Mouse (Mus musculus): ENCODE results near the gene Haus8. TPM values are rescaled to one million over a fixed set of nuclear protein-coding genes. Genes with fewer than 3 reads are reported as not detected.
"Not testable (repeated sequence)": the region's sequence is repeated elsewhere in the genome, so short reads cannot be mapped to it uniquely, and the experiment has no call there.

The Haus8 gene
- polyA plus RNA-seq, 1 experiment from 2014 or later, result 13.5 TPM

DNA sequence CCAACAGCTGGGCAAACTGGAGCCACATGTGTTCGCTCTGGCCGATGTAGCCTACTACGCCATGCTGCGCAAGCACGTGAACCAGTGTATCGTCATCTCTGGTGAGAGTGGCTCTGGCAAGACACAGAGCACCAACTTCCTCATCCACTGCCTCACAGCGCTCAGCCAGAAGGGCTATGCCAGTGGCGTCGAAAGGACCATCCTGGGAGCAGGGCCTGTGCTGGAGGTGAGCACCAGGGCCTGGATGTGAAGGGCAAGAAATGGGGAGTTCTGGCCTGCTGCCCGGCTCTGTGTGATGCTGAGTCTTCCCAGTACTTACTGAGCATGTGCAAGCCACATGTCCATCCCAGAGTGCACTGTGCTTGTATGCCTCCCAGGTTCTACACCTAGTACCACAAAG lies 18.2 kb upstream of the Haus8 start:
- Histone ChIP-seq H3K27me3 (replicated peaks; ENCODE audit: insufficient read depth, low read length) (no peaks in the 10 kb centered on the region), H3K27ac (ENCODE audit: low read length) (no peak overlapping the region), H3K36me3 (ENCODE audit: insufficient read depth, low read length) (peaks cover 8% of the 10 kb centered on the region; the same call in 1 of the 2 replicates), H3K4me1 (ENCODE audit: insufficient read depth, low read depth, low read length) (no peaks in the 10 kb centered on the region), H3K9me3 (ENCODE audit: low read length) (no peaks in the 10 kb centered on the region), H3K4me3 (ENCODE audit: low read depth, low read length) (no peak overlapping the region), H3K9ac (replicated peaks; ENCODE audit: low read depth) (no peak overlapping the region), H3K4me2 (replicated peaks; ENCODE audit: low read depth, low read length) (no peak overlapping the region)
- DNase-seq (ENCODE audit: low spot score), result no peak
- TF ChIP-seq CTCF (IDR thresholded peaks at IDR 0.05) (no peak), EP300 (IDR thresholded peaks at IDR 0.05) (no peak)
- no peak for ATAC-seq
- 94% methylated on average over 10 of the region's 10 CpGs for WGBS

DNA sequence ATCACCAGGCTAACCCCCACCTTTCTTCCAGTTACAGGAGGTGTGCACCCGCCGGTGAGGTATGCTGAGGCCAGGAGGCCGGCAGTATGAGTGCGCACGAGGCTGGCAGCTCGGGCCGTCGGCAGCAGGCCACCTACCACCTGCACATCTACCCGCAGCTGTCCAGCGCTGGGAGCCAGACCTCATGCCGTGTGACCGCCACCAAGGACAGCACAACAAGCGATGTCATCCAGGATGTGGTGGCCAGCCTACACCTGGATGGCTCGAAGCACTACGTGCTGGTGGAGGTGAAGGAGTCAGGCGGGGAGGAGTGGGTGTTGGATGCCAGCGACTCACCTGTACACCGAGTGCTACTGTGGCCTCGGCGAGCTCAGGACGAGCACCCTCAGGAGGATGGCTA lies 17.5 kb upstream of the Haus8 start:
- H3K27ac ChIP-seq (ENCODE audit: low read length), result no peak overlapping the region
- WGBS, result 92% methylated on average over 21 of the region's 21 CpGs
- H3K4me2 ChIP-seq (replicated peaks; ENCODE audit: low read depth, low read length), result no peak overlapping the region
- TF ChIP-seq CTCF (IDR thresholded peaks at IDR 0.05) (no peak), EP300 (IDR thresholded peaks at IDR 0.05) (no peak)
- H3K9me3 ChIP-seq (ENCODE audit: low read length), result no peaks in the 10 kb centered on the region
- peaks cover 8% of the 10 kb centered on the region; the same call in 1 of the 2 replicates for H3K36me3 ChIP-seq (ENCODE audit: insufficient read depth, low read length)
- H3K9ac ChIP-seq (replicated peaks; ENCODE audit: low read depth), result no peak overlapping the region
- no peaks in the 10 kb centered on the region for H3K27me3 ChIP-seq (replicated peaks; ENCODE audit: insufficient read depth, low read length)
- no peaks in the 10 kb centered on the region for H3K4me1 ChIP-seq (ENCODE audit: insufficient read depth, low read depth, low read length)
- DNase-seq (ENCODE audit: low spot score) (no peak), ATAC-seq (no peak)
- H3K4me3 ChIP-seq (ENCODE audit: low read depth, low read length), result no peak overlapping the region

DNA sequence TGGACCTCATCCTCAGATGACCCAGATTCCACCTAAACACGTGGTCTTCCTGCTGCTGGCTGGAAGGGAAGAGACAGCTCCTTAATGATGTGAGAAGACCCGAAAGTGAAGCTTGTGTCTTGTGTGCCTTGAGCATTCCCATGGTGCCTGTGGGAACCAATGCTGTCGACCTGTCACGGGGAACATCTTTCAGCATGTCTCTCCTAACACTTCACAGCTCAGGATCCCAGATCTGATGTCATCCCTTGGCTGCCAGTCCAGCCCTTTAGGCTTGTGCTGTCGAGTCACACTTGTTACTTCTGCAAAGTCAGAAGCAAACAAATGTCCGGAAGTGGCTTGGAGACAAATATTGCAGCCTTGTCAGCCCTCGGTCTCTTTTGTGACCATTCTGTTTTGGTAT lies 16.4 kb upstream of the Haus8 start:
- Histone ChIP-seq H3K27me3 (replicated peaks; ENCODE audit: insufficient read depth, low read length) (no peaks in the 10 kb centered on the region), H3K36me3 (ENCODE audit: insufficient read depth, low read length) (peaks cover 8% of the 10 kb centered on the region; the same call in 1 of the 2 replicates), H3K9ac (replicated peaks; ENCODE audit: low read depth) (no peak overlapping the region), H3K9me3 (ENCODE audit: low read length) (no peaks in the 10 kb centered on the region), H3K27ac (ENCODE audit: low read length) (no peak overlapping the region), H3K4me2 (replicated peaks; ENCODE audit: low read depth, low read length) (no peak overlapping the region), H3K4me3 (ENCODE audit: low read depth, low read length) (no peak overlapping the region), H3K4me1 (ENCODE audit: insufficient read depth, low read depth, low read length) (no peaks in the 10 kb centered on the region)
- TF ChIP-seq CTCF (IDR thresholded peaks at IDR 0.05) (no peak), EP300 (IDR thresholded peaks at IDR 0.05) (no peak)
- ATAC-seq, result peak; percentile 82
- DNase-seq (ENCODE audit: low spot score), result peak; percentile 68
- WGBS, result 39% methylated on average over 7 of the region's 7 CpGs

DNA sequence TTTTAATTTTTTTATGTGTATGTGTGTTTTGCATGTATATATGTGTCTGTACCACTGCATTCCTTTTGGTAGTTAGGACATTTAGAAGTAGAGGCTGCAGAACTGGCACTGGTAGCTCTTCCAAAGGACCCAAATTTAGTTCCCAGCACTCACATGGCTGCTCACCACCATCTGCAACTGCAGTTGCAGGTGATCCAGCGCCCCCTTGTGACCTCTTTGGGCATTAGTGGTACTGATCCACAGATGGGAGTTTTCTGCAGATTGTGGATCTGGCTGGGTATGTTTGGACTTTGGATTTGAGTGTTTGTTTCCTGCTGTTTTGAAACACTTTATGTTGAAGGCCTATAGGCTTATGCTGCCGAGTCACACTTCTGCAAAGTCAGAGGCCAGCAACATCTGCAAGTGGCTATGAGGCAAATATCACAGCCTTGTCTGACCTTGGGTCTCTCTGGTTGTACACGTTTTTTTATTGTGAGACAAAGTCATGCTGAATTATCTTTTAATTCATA lies 15.8 kb upstream of the Haus8 start:
- H3K9ac ChIP-seq (replicated peaks; ENCODE audit: low read depth), result no peak overlapping the region
- no peaks in the 10 kb centered on the region for H3K27me3 ChIP-seq (replicated peaks; ENCODE audit: insufficient read depth, low read length)
- ATAC-seq (peak; percentile 7; the same call in 1 of the 2 replicates), DNase-seq (ENCODE audit: low spot score) (no peak)
- no peaks in the 10 kb centered on the region for H3K9me3 ChIP-seq (ENCODE audit: low read length)
- H3K36me3 ChIP-seq (ENCODE audit: insufficient read depth, low read length), result peaks cover 8% of the 10 kb centered on the region; the same call in 1 of the 2 replicates
- no peaks in the 10 kb centered on the region for H3K4me1 ChIP-seq (ENCODE audit: insufficient read depth, low read depth, low read length)
- H3K4me3 ChIP-seq (ENCODE audit: low read depth, low read length), result no peak overlapping the region
- WGBS, result 45% methylated on average over 3 of the region's 3 CpGs
- TF ChIP-seq CTCF (IDR thresholded peaks at IDR 0.05), result peak; percentile 50
- TF ChIP-seq EP300 (IDR thresholded peaks at IDR 0.05), result no peak
- no peak overlapping the region for H3K27ac ChIP-seq (ENCODE audit: low read length)
- H3K4me2 ChIP-seq (replicated peaks; ENCODE audit: low read depth, low read length), result no peak overlapping the region

DNA sequence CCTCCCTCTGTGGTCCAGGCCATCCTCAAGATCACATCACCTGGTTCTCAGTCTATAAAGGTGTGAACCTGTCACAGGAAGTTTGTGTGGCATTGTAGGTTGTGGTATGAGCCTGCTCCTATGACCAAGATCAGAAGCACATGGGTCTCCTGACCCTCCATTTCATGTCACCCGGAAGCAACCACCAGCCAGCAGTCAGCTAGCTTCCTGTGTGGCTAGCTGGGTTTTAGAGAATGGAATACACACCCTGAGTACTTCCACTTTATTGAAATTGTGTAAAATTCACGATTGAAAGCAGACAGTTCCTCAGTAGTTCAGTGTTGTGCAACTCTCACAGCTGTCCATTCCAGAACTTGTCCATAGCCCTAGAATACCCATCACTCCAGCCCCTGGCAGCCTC lies 13.5 kb upstream of the Haus8 start:
- not testable (repeated sequence) for ATAC-seq; H3K27ac ChIP-seq (ENCODE audit: low read length)
- 51% methylated on average over 2 of the region's 2 CpGs for WGBS

DNA sequence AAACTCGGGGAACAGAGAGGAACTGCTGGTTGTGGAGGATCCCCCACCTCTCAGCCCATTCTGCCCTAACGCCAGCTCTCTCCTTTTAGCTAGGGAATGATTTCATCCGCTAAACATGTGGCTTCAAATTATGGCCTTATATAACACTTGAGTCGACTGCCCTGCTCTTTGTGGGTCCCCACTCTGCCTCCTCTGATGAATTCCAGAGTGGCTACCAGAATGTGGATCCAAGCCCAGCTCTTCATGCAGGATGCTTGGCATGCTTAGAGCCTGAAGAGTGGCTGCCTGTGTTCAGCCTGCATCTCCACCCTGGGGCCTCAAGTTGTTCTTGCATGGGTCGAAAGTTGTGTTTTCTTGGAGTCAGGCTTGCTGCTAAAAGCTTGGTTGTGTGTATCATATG lies 9.9 kb upstream of the Haus8 start:
- Histone ChIP-seq H3K9me3 (ENCODE audit: low read length) (no peaks in the 10 kb centered on the region), H3K27me3 (replicated peaks; ENCODE audit: insufficient read depth, low read length) (no peaks in the 10 kb centered on the region), H3K4me2 (replicated peaks; ENCODE audit: low read depth, low read length) (no peak overlapping the region), H3K9ac (replicated peaks; ENCODE audit: low read depth) (no peak overlapping the region), H3K4me3 (ENCODE audit: low read depth, low read length) (no peak overlapping the region), H3K4me1 (ENCODE audit: insufficient read depth, low read depth, low read length) (no peaks in the 10 kb centered on the region), H3K36me3 (ENCODE audit: insufficient read depth, low read length) (no peaks in the 10 kb centered on the region), H3K27ac (ENCODE audit: low read length) (no peak overlapping the region)
- ATAC-seq, result peak; percentile 82
- peak; percentile 24 for DNase-seq (ENCODE audit: low spot score)
- no peak for TF ChIP-seq CTCF (IDR thresholded peaks at IDR 0.05)
- TF ChIP-seq EP300 (IDR thresholded peaks at IDR 0.05), result no peak
- WGBS, result 47% methylated on average over 5 of the region's 5 CpGs

More for the DNA sequence above, 13.5 kb upstream of the Haus8 start:
- H3K36me3 ChIP-seq (ENCODE audit: insufficient read depth, low read length); H3K4me3 ChIP-seq (ENCODE audit: low read depth, low read length); H3K9ac ChIP-seq (replicated peaks; ENCODE audit: low read depth); H3K4me1 ChIP-seq (ENCODE audit: insufficient read depth, low read depth, low read length); H3K4me2 ChIP-seq (replicated peaks; ENCODE audit: low read depth, low read length); H3K27me3 ChIP-seq (replicated peaks; ENCODE audit: insufficient read depth, low read length); H3K9me3 ChIP-seq (ENCODE audit: low read length): not testable (repeated sequence)
- peak; percentile 49 for DNase-seq (ENCODE audit: low spot score)

DNA sequence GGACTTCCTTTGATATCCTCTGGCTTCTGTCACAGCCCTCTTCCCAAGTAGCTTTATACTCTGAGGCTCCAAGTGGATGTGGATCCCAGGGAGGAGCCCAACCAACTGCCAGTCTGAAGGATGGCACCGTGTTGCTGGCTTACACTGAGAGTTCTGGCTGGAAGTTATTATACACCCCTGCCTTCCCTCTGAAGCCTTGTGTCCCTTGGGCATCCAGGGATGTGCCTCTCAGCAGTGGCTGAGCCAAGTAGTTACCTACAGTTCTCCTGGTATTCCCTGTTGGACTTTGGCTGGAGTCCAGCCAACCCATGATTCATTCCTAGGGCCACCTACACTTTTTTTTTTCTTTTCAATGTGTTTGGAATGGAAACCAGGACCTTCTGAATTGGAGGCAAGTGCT lies 9.0 kb upstream of the Haus8 start:
- DNase-seq (ENCODE audit: low spot score); H3K27ac ChIP-seq (ENCODE audit: low read length); H3K4me2 ChIP-seq (replicated peaks; ENCODE audit: low read depth, low read length); H3K4me1 ChIP-seq (ENCODE audit: insufficient read depth, low read depth, low read length); H3K36me3 ChIP-seq (ENCODE audit: insufficient read depth, low read length); ATAC-seq; H3K27me3 ChIP-seq (replicated peaks; ENCODE audit: insufficient read depth, low read length); H3K9ac ChIP-seq (replicated peaks; ENCODE audit: low read depth); H3K4me3 ChIP-seq (ENCODE audit: low read depth, low read length); H3K9me3 ChIP-seq (ENCODE audit: low read length): not testable (repeated sequence)
- WGBS, result 82% methylated on average over 1 of the region's 1 CpGs

DNA sequence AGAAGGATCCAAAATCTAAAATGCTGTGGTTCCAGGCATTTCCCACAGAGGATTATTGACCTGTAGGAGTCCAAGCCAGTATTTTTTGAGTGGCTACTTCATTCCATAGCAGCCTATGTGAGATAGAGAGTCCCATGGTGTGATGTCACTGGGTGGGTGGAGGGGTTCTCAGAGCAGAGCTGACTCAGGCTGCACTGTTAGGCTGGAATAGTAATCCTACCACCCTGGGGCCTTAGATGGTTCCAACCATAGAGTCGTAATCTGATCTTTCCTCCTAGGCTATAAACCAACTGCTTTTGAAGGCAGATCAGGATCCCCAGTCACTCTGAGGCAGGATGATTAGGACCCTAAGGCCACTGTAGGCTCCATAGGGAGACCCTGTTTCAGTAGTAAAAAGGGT lies 6.7 kb upstream of the Haus8 start:
- H3K27ac ChIP-seq (ENCODE audit: low read length); H3K27me3 ChIP-seq (replicated peaks; ENCODE audit: insufficient read depth, low read length); DNase-seq (ENCODE audit: low spot score); H3K4me1 ChIP-seq (ENCODE audit: insufficient read depth, low read depth, low read length); H3K4me3 ChIP-seq (ENCODE audit: low read depth, low read length); H3K36me3 ChIP-seq (ENCODE audit: insufficient read depth, low read length); ATAC-seq; H3K9ac ChIP-seq (replicated peaks; ENCODE audit: low read depth); H3K9me3 ChIP-seq (ENCODE audit: low read length); H3K4me2 ChIP-seq (replicated peaks; ENCODE audit: low read depth, low read length): not testable (repeated sequence)
- WGBS, result 87% methylated on average over 1 of the region's 1 CpGs
